Mouse (Mus musculus): Measurements from ENCODE around the gene Wdr66.
A peak's percentile ranks its signal among the peaks of the same experiment; 100 is the strongest.

Wdr66 gene

GRCm38 (mm10) chr5:123362911-123363310 lies 111.0 kb downstream of the Wdr66 start:
- no peak for DNase-seq (ENCODE audit: low spot score)

DNA sequence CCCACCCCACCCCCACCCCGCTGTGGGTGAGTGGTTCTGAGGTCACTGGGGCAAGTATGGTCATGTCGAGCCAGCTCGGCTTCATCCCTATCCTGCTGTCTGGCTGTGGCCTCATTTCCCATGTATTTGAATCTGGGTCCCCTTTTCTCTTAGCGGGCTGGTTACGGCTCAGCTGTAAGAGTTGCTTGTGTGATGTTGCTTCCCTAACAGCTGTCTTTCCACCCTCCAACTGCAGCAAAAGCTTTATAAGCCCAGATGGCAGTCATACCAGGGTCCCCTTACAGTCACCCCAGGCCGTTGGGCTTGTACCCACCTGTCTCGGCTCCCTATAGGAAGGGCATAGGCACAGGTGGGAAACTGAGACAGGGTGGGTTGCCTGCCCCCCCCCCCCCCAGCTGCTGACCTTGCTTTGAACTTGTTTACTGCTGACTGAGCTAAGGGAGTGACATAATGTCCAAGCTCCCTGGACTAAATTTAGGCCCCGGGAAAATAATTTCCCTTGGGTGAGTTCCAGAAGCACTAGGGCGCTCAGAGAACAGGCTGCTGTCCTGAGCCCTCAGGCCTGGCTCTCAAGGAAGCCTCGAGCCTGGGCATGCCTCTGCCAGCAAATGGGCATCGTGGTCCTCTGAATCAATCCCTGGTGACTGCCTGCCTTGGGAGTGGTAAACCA lies 112.5 kb downstream of the Wdr66 start:
- no peak for DNase-seq (ENCODE audit: low spot score)

DNA sequence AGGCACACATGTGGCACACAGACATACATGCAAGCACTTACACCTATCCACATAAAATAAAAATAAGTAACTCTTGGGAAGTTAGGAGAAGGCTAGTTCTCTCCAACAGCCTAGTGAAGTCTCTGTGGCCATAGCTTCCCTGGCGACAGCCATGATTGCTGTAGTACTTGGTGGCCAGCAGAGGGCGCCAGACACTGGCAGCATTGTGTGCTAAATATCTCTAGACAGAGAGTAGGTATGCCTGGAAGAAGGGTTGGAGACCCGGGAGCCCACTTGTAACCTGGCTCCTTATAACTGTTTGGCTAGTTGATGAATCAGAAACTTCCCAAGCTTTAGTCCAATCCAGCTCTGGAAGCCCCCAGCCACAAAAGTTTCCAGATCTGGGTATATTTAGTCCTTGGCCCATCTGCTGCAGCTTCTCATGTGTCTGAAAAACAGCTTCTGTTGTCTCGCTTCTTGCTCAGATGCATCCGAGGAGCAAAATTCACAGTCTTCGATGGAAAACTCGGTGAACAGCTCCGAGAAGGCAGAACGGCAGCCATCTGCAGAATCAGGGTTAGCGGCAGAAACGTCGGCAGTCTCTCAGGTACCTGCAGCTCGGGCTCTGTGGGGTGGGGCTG lies 117.1 kb downstream of the Wdr66 start:
- peak; percentile 44 for DNase-seq (ENCODE audit: low spot score)

GRCm38 (mm10) chr5:123370049-123370448 lies 118.1 kb downstream of the Wdr66 start:
- no peak for DNase-seq (ENCODE audit: low spot score)

DNA sequence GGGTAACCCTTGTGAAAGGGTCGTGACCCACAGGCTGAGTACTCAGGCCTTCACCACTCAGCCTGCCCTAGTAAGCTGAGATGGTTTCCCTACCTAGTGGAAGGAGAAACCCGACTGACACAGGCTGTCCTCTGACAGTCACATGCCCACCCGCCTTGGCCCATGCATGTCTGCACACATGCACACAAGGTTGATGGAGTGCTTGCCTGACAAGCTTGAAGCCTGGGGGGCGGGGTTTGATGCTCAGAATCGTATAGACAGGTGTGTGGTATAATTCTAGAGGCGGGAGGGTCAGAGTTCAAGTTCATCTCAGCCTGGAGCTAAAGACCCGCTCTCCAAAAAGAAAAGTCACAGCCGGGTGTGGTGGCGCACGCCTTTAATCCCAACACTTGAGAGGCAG lies 123.4 kb downstream of the Wdr66 start:
- DNase-seq (ENCODE audit: low spot score) = no peak

DNA sequence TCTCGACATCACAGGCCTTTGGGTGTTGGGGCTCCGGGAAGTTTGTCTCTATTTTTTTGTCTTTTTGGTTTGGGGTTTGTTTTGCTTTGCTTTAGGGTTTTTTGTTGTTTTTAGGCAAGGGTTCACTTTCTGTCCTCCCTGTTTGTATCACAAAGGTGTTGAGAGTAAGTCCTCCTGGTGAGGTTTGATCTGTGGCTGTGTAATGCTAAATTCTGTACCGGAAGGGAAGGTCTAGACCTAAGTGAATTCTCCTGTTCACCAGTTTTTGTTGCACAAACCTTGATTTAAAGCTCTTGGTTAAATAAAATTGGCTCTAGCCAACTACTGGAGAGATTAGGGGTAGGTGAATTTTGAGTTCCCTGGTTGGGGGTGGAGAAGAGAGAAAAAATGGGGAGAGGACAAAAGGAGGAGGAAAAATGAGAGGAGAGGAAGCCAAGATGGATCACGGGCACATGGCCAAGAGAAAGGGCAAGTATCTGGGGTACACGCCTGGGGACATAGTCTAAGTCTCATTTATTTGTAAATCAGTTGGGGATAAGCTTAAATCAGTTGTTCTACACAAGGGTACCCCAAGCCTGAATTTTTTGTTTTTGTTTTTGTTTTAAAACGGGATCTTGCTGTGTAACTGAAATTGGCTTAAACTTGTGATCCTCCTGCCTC lies 124.0 kb downstream of the Wdr66 start:
- no peak for DNase-seq (ENCODE audit: low spot score)

- no peak for DNase-seq (ENCODE audit: low spot score)
These were observed 124.7 kb downstream of the Wdr66 start for GRCm38 (mm10) chr5:123376569-123376968.

Measured in c-Kit-positive CD71-positive TER-119-positive erythroid progenitor cells, embryonic 14.5 days (primary cell).